Mouse (Mus musculus): ENCODE results near the gene Mdm2. TPM values are rescaled to one million over a fixed set of nuclear protein-coding genes. Genes with fewer than 3 reads are reported as not detected.
"Not testable (repeated sequence)": the region's sequence is repeated elsewhere in the genome, so short reads cannot be mapped to it uniquely, and the experiment has no call there.

Gene Mdm2
- total RNA-seq (2014; rRNA removed) (24.6 and 27.7 TPM in 2 replicates), polyA plus RNA-seq (2012; rRNA removed) (18.2 and 19.8 TPM in 2 replicates)

DNA sequence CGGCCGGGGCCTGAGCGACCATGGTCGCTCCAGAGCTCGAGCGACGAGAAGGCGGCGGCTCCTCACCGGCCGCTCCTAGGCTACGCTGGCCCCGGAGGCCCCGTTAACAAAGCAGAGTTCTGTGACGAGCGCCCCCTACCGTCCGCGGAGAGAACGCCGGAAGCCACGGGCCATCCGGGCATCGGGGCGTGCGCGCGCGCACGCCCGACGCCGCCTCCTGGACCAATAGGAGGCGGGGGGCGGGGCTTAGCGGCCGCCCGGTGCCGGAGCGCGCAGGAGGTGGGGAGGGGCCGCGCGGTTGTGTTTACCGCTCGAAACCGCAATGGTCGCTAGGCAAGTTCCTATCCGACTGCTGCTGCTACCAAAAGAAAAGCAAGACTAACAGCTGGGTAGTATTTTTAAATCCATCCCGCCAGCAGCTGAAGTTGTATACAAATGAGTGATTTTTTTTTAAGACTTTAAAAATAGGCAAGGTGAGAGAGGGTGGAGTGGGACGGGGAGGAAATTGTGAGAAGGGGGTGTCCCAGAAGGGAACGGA is at the start of gene Mdm2:
Mdm2 (minus strand) TSS at position 155 of the 538 bp plus-strand sequence.
- Histone ChIP-seq H3K4me3 (ENCODE audit: insufficient read depth, low read depth, low read length) (peak within 1 kb of the TSS; percentile 92), H3K9ac (ENCODE audit: low read depth, low read length) (peak within 1 kb of the TSS; percentile 96), H3K27me3 (ENCODE audit: control insufficient read depth, insufficient read depth, low read length) (no peaks in the 10 kb centered on the region), H3K79me2 (ENCODE audit: control insufficient read depth, insufficient read depth, low read length) (peaks cover 10% of the 10 kb centered on the region; the same call in 1 of the 2 replicates), H3K27ac (replicated peaks; ENCODE audit: insufficient read depth, low read depth, low read length) (peak within 1 kb of the TSS; percentile 99), H3K4me1 (ENCODE audit: control insufficient read depth, insufficient read depth, low read length) (peaks cover 12% of the 10 kb centered on the region), H3K36me3 (ENCODE audit: control insufficient read depth, insufficient read depth, low read length) (peaks cover 7% of the 10 kb centered on the region)
- under 1% methylated on average over 52 of the region's 52 CpGs for WGBS
- DNase-seq (ENCODE audit: extremely low read depth, low read depth, low spot score) = peak; percentile 63
- TF ChIP-seq CTCF (IDR thresholded peaks at IDR 0.05; ENCODE audit: low read depth, low read length) (peak; percentile 82), POLR2A (IDR thresholded peaks at IDR 0.05; ENCODE audit: extremely low read depth, insufficient read depth, low read length) (peak; percentile 71; the same call in 1 of the 2 replicates)

DNA sequence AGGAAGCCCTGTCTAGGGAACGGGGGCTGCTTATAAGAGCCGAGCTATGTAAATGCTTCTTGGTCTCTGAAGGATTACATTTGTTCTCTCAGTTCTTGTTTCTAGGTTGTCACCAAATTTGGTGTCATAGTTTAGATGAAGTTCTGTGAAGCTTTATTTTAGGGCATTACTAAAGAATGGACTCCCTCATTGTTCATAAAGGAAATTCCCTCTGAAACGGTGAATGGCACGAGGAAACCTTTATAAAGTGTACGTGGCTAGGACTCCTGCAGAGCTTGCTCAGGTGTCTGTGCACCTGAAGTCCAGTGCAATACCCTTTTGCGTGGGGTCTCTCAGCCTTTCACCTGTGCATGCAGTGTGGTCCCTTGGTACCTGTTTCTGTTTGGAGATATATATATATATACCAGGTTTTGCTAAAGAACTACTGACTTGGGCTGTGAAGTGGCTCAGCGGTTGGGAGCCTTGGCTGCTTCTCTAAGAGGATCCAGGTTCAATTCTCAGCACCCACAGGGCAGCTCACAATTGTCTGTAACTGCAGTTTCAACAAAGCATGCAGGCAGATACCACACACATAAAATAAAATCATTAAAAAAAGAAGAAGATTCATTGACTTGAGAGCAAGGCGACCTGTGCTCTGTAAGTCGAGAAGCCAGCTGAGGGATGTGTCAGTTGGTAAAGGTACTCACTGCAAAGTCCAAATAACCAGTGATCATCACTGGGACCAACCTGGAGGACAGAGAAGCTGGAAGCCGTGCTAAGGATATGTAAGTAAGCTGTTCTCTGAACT is 49.5 kb upstream of the Mdm2 start:
- H3K9ac ChIP-seq (ENCODE audit: low read depth, low read length) = no peak overlapping the region
- no peaks in the 10 kb centered on the region for H3K79me2 ChIP-seq (ENCODE audit: control insufficient read depth, insufficient read depth, low read length)
- no peak for DNase-seq (ENCODE audit: extremely low read depth, low read depth, low spot score)
- WGBS = 95% methylated on average over 10 of the region's 10 CpGs
- H3K4me1 ChIP-seq (ENCODE audit: control insufficient read depth, insufficient read depth, low read length) = no peaks in the 10 kb centered on the region
- H3K27me3 ChIP-seq (ENCODE audit: control insufficient read depth, insufficient read depth, low read length) = no peaks in the 10 kb centered on the region
- TF ChIP-seq POLR2A (IDR thresholded peaks at IDR 0.05; ENCODE audit: extremely low read depth, insufficient read depth, low read length) (no peak), CTCF (IDR thresholded peaks at IDR 0.05; ENCODE audit: low read depth, low read length) (no peak)
- no peak overlapping the region for H3K27ac ChIP-seq (replicated peaks; ENCODE audit: insufficient read depth, low read depth, low read length)
- peaks cover 29% of the 10 kb centered on the region for H3K36me3 ChIP-seq (ENCODE audit: control insufficient read depth, insufficient read depth, low read length)
- no peak overlapping the region for H3K4me3 ChIP-seq (ENCODE audit: insufficient read depth, low read depth, low read length)

DNA sequence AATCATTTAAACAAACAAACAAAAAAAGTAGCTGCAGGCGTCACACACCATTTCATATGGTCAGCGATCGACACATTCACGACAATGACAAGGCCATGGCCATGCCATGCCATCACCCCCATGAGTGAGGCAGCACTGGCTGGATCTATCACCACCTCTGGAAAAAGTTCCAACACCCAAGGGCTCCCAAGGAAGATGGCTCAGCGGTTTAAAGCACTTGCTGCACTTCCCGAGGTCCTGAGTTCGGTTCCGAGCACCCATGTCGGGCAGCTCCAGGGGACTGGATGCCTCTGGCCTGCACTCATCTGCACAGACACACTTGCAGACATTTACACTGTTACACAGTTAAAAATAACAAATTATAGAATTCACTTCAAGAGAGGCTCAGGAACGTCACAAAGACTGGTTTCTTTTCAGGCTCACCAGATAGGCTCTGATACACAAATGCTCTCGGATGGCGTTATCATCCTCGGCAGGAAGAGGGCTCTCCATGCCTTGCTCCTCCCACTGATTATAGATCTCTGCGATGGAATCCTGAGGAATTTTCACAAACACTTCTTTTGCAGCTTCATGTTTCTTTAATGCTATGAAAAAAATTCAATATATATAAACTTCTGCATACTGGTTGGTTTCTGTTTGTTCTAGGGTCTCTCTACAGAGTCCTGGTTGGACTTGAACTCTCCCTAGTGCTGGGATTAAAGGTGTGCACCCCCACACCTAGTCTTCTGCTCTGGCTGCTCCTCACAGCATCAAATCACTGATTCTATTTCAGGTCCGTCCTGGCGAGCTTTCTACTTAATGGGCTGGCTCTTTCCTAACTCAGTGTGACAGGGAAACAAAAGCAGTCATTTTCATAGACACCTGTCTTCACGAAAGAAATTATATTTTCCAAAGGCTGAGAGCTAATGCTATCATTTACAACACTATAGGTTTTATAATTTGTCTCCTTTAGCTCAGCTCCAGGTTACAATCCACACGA is 48.5 kb upstream of the Mdm2 start:
- Histone ChIP-seq H3K36me3 (ENCODE audit: control insufficient read depth, insufficient read depth, low read length) (peaks cover 29% of the 10 kb centered on the region), H3K27ac (replicated peaks; ENCODE audit: insufficient read depth, low read depth, low read length) (no peak overlapping the region), H3K4me3 (ENCODE audit: insufficient read depth, low read depth, low read length) (no peak overlapping the region), H3K79me2 (ENCODE audit: control insufficient read depth, insufficient read depth, low read length) (no peaks in the 10 kb centered on the region), H3K27me3 (ENCODE audit: control insufficient read depth, insufficient read depth, low read length) (no peaks in the 10 kb centered on the region), H3K9ac (ENCODE audit: low read depth, low read length) (no peak overlapping the region), H3K4me1 (ENCODE audit: control insufficient read depth, insufficient read depth, low read length) (no peaks in the 10 kb centered on the region)
- no peak for DNase-seq (ENCODE audit: extremely low read depth, low read depth, low spot score)
- 92% methylated on average over 18 of the region's 18 CpGs for WGBS
- TF ChIP-seq POLR2A (IDR thresholded peaks at IDR 0.05; ENCODE audit: extremely low read depth, insufficient read depth, low read length) (no peak), CTCF (IDR thresholded peaks at IDR 0.05; ENCODE audit: low read depth, low read length) (no peak)

DNA sequence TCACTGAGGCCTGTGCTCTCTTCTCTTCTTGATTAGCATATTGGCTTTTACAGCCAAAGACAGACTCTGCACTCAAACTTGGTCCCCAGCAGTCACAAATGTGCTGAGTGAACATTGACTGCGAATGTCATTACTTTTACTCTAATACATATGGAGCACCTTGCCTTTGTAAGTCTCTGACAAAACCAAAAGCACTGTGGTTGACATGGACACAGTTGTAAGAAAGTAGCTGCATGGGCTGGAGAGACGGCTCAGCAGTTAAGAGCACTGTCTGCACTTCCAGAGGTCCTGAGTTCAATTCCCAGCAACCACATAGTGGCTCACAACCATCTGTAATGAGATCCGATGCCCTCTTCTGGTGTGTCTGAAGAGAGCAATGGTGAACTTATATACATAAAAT is 47.8 kb upstream of the Mdm2 start:
- not testable (repeated sequence) for DNase-seq (ENCODE audit: extremely low read depth, low read depth, low spot score); H3K4me1 ChIP-seq (ENCODE audit: control insufficient read depth, insufficient read depth, low read length); H3K4me3 ChIP-seq (ENCODE audit: insufficient read depth, low read depth, low read length); H3K79me2 ChIP-seq (ENCODE audit: control insufficient read depth, insufficient read depth, low read length); H3K27me3 ChIP-seq (ENCODE audit: control insufficient read depth, insufficient read depth, low read length); H3K27ac ChIP-seq (replicated peaks; ENCODE audit: insufficient read depth, low read depth, low read length); H3K9ac ChIP-seq (ENCODE audit: low read depth, low read length)
- 99% methylated on average over 3 of the region's 3 CpGs for WGBS
- peaks cover 29% of the 10 kb centered on the region for H3K36me3 ChIP-seq (ENCODE audit: control insufficient read depth, insufficient read depth, low read length)

DNA sequence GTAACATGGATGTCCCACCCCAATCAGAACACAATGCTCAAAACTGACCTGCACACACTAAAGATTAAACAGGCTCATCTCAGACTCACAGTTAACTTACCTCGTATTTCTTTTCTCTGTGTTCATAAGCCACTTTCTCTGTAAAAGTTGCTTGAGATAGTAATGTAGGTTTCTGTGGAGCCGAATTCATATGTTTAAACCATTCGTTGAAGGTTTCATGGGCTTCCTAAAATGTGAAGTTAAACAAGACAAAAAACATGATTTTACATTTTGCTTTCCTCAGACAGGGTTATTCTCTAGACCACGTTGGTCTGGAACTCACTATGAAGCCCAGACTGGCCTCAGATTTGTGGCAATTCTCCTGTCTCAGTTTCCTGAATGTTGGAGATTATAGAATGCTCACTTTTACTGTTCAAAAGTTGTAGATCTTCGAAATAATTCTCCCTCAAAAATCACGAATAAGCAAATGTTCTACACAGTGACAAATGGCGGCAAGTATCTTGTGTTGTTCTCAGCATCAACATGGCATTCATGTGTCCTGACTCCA is 47.3 kb upstream of the Mdm2 start:
- no peak for DNase-seq (ENCODE audit: extremely low read depth, low read depth, low spot score)
- Histone ChIP-seq H3K4me3 (ENCODE audit: insufficient read depth, low read depth, low read length) (no peak overlapping the region), H3K79me2 (ENCODE audit: control insufficient read depth, insufficient read depth, low read length) (no peaks in the 10 kb centered on the region), H3K4me1 (ENCODE audit: control insufficient read depth, insufficient read depth, low read length) (no peaks in the 10 kb centered on the region), H3K27ac (replicated peaks; ENCODE audit: insufficient read depth, low read depth, low read length) (no peak overlapping the region), H3K9ac (ENCODE audit: low read depth, low read length) (no peak overlapping the region), H3K36me3 (ENCODE audit: control insufficient read depth, insufficient read depth, low read length) (peaks cover 29% of the 10 kb centered on the region), H3K27me3 (ENCODE audit: control insufficient read depth, insufficient read depth, low read length) (no peaks in the 10 kb centered on the region)
- 94% methylated on average over 7 of the region's 7 CpGs for WGBS
- TF ChIP-seq POLR2A (IDR thresholded peaks at IDR 0.05; ENCODE audit: extremely low read depth, insufficient read depth, low read length) (no peak), CTCF (IDR thresholded peaks at IDR 0.05; ENCODE audit: low read depth, low read length) (no peak)
